Mouse (Mus musculus): ENCODE results near the gene Daam1.
"Not testable (repeated sequence)": the region's sequence is repeated elsewhere in the genome, so short reads cannot be mapped to it uniquely, and the experiment has no call there.

Gene Daam1

GRCm38 (mm10) chr12:71834041-71834440 is 3.2 kb downstream of the Daam1 start:
- no peak for DNase-seq (ENCODE audit: low spot score in 2 of 2)

- no peak for DNase-seq (ENCODE audit: low spot score in 2 of 2)
These were observed 5.2 kb downstream of the Daam1 start for GRCm38 (mm10) chr12:71835966-71836668.

GRCm38 (mm10) chr12:71836776-71837175 is 5.9 kb downstream of the Daam1 start:
- no peak for DNase-seq (ENCODE audit: low spot score in 2 of 2)

- DNase-seq (ENCODE audit: low spot score in 2 of 2) = no peak
These were observed 6.7 kb downstream of the Daam1 start for GRCm38 (mm10) chr12:71837576-71837975.

GRCm38 (mm10) chr12:71838230-71838629 is 7.4 kb downstream of the Daam1 start:
- DNase-seq (ENCODE audit: low spot score in 2 of 2) = no peak

GRCm38 (mm10) chr12:71839653-71840052 is 8.8 kb downstream of the Daam1 start:
- no peak for DNase-seq (ENCODE audit: low spot score in 2 of 2)

- DNase-seq (ENCODE audit: low spot score in 2 of 2) = no peak
These were observed 9.7 kb downstream of the Daam1 start for GRCm38 (mm10) chr12:71840430-71841186.

- no peak for DNase-seq (ENCODE audit: low spot score in 2 of 2)
These were observed 11.1 kb downstream of the Daam1 start for GRCm38 (mm10) chr12:71842006-71842405.

GRCm38 (mm10) chr12:71842588-71842987 is 11.7 kb downstream of the Daam1 start:
- DNase-seq (ENCODE audit: low spot score in 2 of 2) = no peak

GRCm38 (mm10) chr12:71845486-71845885 is 14.6 kb downstream of the Daam1 start:
- DNase-seq (ENCODE audit: low spot score in 2 of 2) = no peak

GRCm38 (mm10) chr12:71846416-71846815 is 15.5 kb downstream of the Daam1 start:
- DNase-seq (ENCODE audit: low spot score in 2 of 2) = not testable (repeated sequence)

GRCm38 (mm10) chr12:71847024-71847423 is 16.1 kb downstream of the Daam1 start:
- DNase-seq (ENCODE audit: low spot score in 2 of 2) = not testable (repeated sequence)

- no peak for DNase-seq (ENCODE audit: low spot score in 2 of 2)
These were observed 16.7 kb downstream of the Daam1 start for GRCm38 (mm10) chr12:71847617-71848016.

- no peak for DNase-seq (ENCODE audit: low spot score in 2 of 2)
These were observed 17.3 kb downstream of the Daam1 start for GRCm38 (mm10) chr12:71848037-71848776.

- no peak for DNase-seq (ENCODE audit: low spot score in 2 of 2)
These were observed 18.2 kb downstream of the Daam1 start for GRCm38 (mm10) chr12:71849051-71849450.

GRCm38 (mm10) chr12:71850135-71850534 is 19.3 kb downstream of the Daam1 start:
- no peak for DNase-seq (ENCODE audit: low spot score in 2 of 2)

GRCm38 (mm10) chr12:71852678-71853077 is 21.8 kb downstream of the Daam1 start:
- DNase-seq (ENCODE audit: low spot score in 2 of 2) = no peak

- DNase-seq (ENCODE audit: low spot score in 2 of 2) = no peak
These were observed 22.8 kb downstream of the Daam1 start for GRCm38 (mm10) chr12:71853694-71854093.

GRCm38 (mm10) chr12:71854191-71854590 is 23.3 kb downstream of the Daam1 start:
- no peak for DNase-seq (ENCODE audit: low spot score in 2 of 2)

GRCm38 (mm10) chr12:71855730-71856479 is 25.0 kb downstream of the Daam1 start:
- DNase-seq (ENCODE audit: low spot score in 2 of 2) = no peak

- no peak for DNase-seq (ENCODE audit: low spot score in 2 of 2)
These were observed 25.5 kb downstream of the Daam1 start for GRCm38 (mm10) chr12:71856480-71856754.

- no peak for DNase-seq (ENCODE audit: low spot score in 2 of 2)
These were observed 28.2 kb downstream of the Daam1 start for GRCm38 (mm10) chr12:71859096-71859495.
